Mouse (Mus musculus) C2C12 (cell line): Measurements from ENCODE around the gene Fbxw4.

Experiments used
- CTCF ChIP-seq: IDR thresholded peaks from one replicate; pipeline ENCODE4 v1.5.1; 2011; ENCODE audit not compliant: control insufficient read depth, insufficient read depth, insufficient read length
- USF1 ChIP-seq: IDR thresholded peaks from one replicate; pipeline ENCODE4 v1.6.1; 2011; ENCODE audit warnings: low read depth, mild to moderate bottlenecking, control low read depth, moderate library complexity

GRCm38 (mm10) chr19:45596019-45596418 is 64.1 kb downstream of the Fbxw4 start:
- TF ChIP-seq USF1 (no peak), CTCF (no peak)
